Mouse (Mus musculus) liver, embryonic 14.5 days (tissue): ENCODE results near the gene Lmbrd2. TPM values are rescaled to one million over a fixed set of nuclear protein-coding genes. Genes with fewer than 3 reads are reported as not detected.

Experiments
- ATAC-seq: fragments of 200-750 bp; cut with Nextera tagmentation; 2 replicates; pipeline ENCODE4 v1.8.0; 2017; ENCODE audit warnings: moderate number of reproducible peaks, mild to moderate bottlenecking, moderate library complexity; ENCODE audit not compliant: insufficient read depth
- DNase-seq, 3 experiments: peaks; one replicate each; pipeline ENCODE4 v3.0.0-alpha.2; 2012 to 2013; ENCODE audit warnings: low read depth in 3 of 3, low spot score in 3 of 3
- H3K27ac ChIP-seq: fragments of 300-500 bp; sonication (generic); 2 replicates; pipeline ENCODE4 v1.5.1; 2014; ENCODE audit warnings: moderate library complexity, mild to moderate bottlenecking, control low read depth, inconsistent platforms
- H3K27me3 ChIP-seq: fragments of 300-500 bp; sonication (generic); 2 replicates; pipeline ENCODE4 v1.6.1; 2014; ENCODE audit warnings: mild to moderate bottlenecking, low read length, moderate library complexity; ENCODE audit not compliant: control insufficient read depth, insufficient read depth
- H3K36me3 ChIP-seq: fragments of 300-500 bp; sonication (generic); replicated peaks from 2 replicates; pipeline ENCODE4 v1.6.1; 2014; ENCODE audit warnings: low read depth; ENCODE audit not compliant: control insufficient read depth, insufficient read depth
- H3K4me1 ChIP-seq, 2 experiments: fragments of 200-500 bp in 1 of 2; fragments of 300-500 bp in 1 of 2; sonication (generic) in 1 of 2; replicated peaks; 2 replicates each; pipeline ENCODE4 v1.6.1; 2012 to 2014; ENCODE audit warnings: antibody characterized with exemption in 1 of 2, inconsistent platforms in 1 of 2, low read length in 1 of 2; ENCODE audit not compliant: control insufficient read depth in 2 of 2, insufficient read depth in 2 of 2
- H3K4me2 ChIP-seq: fragments of 300-500 bp; sonication (generic); 2 replicates; pipeline ENCODE4 v1.6.1; 2014; ENCODE audit warnings: low read depth, mild to moderate bottlenecking, control low read depth, moderate library complexity
- H3K4me3 ChIP-seq, 2 experiments: fragments of 200-500 bp in 1 of 2; fragments of 300-500 bp in 1 of 2; sonication (generic) in 1 of 2; 2 replicates each; pipeline ENCODE4 v1.5.1; 2012 to 2014; ENCODE audit warnings: low read depth in 2 of 2, low read length in 2 of 2, mild to moderate bottlenecking in 2 of 2, control low read depth in 1 of 2, inconsistent platforms in 1 of 2, moderate library complexity in 1 of 2; ENCODE audit not compliant: insufficient read depth in 1 of 2
- H3K9ac ChIP-seq: fragments of 300-500 bp; sonication (generic); replicated peaks from 2 replicates; pipeline ENCODE4 v1.6.1; 2014; ENCODE audit warnings: mild to moderate bottlenecking, control low read depth, moderate library complexity
- H3K9me3 ChIP-seq: fragments of 300-500 bp; sonication (generic); 2 replicates; pipeline ENCODE4 v1.6.1; 2016; ENCODE audit warnings: low read length, mixed read lengths; ENCODE audit not compliant: control insufficient read depth
- CTCF ChIP-seq: IDR thresholded peaks from 2 replicates; pipeline ENCODE4 v1.5.1; 2016; ENCODE audit warnings: antibody characterized with exemption, low read depth, control low read depth
- EP300 ChIP-seq: IDR thresholded peaks from 2 replicates; pipeline ENCODE4 v1.6.1; 2016; ENCODE audit warnings: antibody characterized with exemption, low read depth
- WGBS: fragments of 180-500 bp; shearing (Covaris S2); extraction: QIAGEN DNeasy Blood & Tissue Kit; methylation state at CpG from one replicate; pipeline ENCODE4 v1.1.7; 2014; ENCODE audit not compliant: insufficient replicate concordance; 5-methylcytosine and 5-hydroxymethylcytosine counted together
- polyA plus RNA-seq, 2 experiments: library from polyadenylated mRNA; depleted of rRNA in 1 of 2; stranded (reverse) in 1 of 2; unstranded in 1 of 2; fragments of >200 nt; fragmentation: Nextera tagmentation in 1 of 2; extraction: Ambion mirVana in 1 of 2; gene quantifications; 2 replicates each; pipeline versions ENCODE4 v1.2.1 to v1.2.3; 2012 to 2014

Gene Lmbrd2
- polyA plus RNA-seq, 2 experiments, result 2.4 to 3.1 TPM

DNA sequence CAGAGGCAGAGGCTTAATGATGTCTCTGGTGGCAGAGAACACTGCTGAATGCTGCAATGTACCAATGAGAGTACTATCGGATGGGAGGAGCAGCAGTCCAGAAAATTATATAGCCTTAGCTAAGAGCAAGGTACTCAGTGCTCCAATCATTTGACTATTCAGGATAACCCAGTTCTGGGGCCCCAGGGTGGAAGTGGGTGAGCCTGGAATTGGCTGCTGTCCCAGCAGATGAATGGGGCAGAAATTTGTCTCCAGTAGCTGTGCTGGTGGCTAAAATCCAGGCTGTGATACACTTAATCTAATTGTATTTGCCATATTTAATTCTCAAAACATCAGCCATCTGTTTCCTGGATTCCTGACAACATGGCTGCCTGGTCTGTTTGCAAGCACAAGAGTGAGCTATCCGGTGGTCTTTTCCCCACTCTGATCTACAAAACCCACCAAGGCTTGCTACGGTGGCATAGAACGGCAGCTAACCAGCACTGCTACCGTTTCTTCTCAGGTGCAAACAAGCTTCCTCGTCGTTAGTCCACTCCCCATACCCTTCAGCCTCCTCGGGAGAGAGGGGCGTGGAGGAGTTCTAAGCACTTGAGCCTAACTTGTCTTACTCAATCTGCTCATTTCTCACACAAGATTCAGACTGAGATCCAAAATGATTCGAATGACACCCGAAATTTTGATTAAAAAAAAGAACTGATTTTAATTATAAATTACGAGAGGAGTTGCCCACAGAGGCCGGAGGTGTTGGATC, 7.5 kb upstream of the Lmbrd2 start:
- no peak overlapping the region for H3K4me2 ChIP-seq
- peaks cover 0 to 14% of the 10 kb centered on the region in 2 experiments; a peak in 2 of 4 replicates for H3K4me1 ChIP-seq
- DNase-seq (no peak), ATAC-seq (no peak)
- H3K27ac ChIP-seq, result no peak overlapping the region
- H3K9me3 ChIP-seq, result no peaks in the 10 kb centered on the region
- peaks cover 37% of the 10 kb centered on the region for H3K36me3 ChIP-seq
- no peak overlapping the region for H3K9ac ChIP-seq
- H3K27me3 ChIP-seq, result no peaks in the 10 kb centered on the region
- TF ChIP-seq CTCF, result no peak
- TF ChIP-seq EP300, result no peak
- WGBS, result 82% methylated on average over 13 of the region's 13 CpGs
- H3K4me3 ChIP-seq, result no peak overlapping the region

DNA sequence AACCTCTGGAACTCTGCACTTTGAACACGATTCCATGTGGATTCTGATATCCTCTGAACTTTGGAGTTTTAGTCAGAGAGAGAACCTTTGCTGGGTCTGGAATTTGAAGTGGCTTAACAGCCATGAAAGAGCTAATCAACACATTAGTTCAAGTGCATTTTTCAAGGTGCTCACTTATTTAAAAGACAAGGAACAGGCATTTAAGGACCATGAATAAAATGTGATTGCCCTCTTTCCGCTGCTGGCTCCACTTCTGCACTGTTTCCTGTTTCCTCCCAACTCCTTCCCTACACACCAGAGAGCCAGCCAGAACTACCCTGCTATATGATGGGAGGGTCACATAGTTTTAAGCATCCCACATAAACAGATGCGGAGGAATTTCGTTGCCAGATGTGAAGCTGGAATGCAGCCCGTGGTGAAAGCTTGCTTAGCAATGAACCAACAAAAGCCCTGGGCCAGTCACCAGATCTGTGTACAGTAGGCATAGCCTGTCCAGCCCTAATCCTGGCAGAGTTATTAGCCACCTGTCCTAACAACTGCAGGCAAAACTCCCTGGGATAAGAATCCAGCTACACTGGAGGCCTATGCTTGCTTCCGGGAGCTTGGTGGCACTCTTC, 5.4 kb upstream of the Lmbrd2 start:
- Histone ChIP-seq H3K36me3 (peaks cover 34% of the 10 kb centered on the region), H3K4me2 (no peak overlapping the region), H3K9me3 (no peaks in the 10 kb centered on the region), H3K9ac (no peak overlapping the region), H3K27me3 (no peaks in the 10 kb centered on the region), H3K27ac (no peak overlapping the region), H3K4me3 (no peak overlapping the region), H3K4me1 (peaks cover 6 to 23% of the 10 kb centered on the region in 2 experiments; a peak in 3 of 4 replicates)
- no peak for DNase-seq
- 74% methylated on average over 6 of the region's 6 CpGs for WGBS
- TF ChIP-seq EP300 (no peak), CTCF (no peak)
- no peak for ATAC-seq

DNA sequence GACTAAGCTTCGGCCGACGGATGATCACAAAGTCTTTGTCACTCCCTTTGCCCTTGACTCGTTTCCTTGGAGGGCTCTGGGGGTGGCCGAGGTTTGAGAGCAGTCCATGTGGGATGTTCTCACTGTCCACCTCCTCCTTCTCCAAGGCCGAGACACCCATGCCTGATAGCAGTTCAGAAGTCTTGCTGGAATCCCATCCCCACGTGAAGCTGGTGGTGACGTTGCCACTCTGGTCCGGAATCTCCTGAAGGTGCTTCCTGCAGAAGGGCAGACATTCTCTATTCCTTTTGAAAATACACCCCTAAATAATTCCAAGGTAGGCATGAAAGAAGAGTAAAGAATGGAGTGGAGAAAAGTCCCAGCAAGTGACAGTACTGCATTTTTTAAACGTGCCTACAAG, 903 bp upstream of the Lmbrd2 start:
- DNase-seq (no peak), ATAC-seq (no peak)
- peaks cover 21% of the 10 kb centered on the region for H3K36me3 ChIP-seq
- H3K4me3 ChIP-seq, result peak overlapping the region; percentile 74 to 99
- peak overlapping the region; percentile 80 for H3K9ac ChIP-seq
- H3K27me3 ChIP-seq, result no peaks in the 10 kb centered on the region
- no peak overlapping the region for H3K27ac ChIP-seq
- no peaks in the 10 kb centered on the region for H3K9me3 ChIP-seq
- H3K4me1 ChIP-seq, result peaks cover 10 to 26% of the 10 kb centered on the region in 2 experiments
- 21% methylated on average over 10 of the region's 10 CpGs for WGBS
- H3K4me2 ChIP-seq, result peak overlapping the region; percentile 94
- no peak for TF ChIP-seq EP300
- TF ChIP-seq CTCF, result no peak

DNA sequence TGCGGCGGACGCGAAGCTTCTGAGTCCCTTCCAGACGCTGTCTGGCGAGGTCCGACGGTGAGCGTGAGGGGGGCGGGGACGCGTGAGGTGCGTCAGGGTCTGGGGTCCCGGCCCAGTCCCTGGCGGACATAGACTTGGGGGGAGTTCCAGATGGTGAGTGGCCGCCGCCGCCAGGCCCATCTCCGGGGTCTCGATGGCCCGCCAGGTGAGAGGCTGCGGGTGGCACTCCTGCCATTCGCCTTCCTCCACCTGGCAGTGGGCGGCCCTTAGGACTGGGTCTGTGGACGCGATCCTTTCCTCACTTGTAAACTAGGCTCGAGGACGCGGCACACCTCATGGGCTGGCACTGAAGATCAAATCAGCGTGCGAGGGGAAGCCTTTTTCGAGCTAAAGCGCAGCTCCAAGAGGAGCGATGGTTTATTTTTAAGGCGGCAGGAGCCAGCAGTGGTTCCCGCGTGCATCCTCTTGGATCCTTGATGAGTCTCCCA, 378 bp downstream of the Lmbrd2 start:
- Histone ChIP-seq H3K4me2 (peak overlapping the region; percentile 89), H3K4me1 (peaks cover 10 to 19% of the 10 kb centered on the region in 2 experiments), H3K9me3 (no peaks in the 10 kb centered on the region), H3K27ac (peak overlapping the region; percentile 47), H3K36me3 (peaks cover 21% of the 10 kb centered on the region), H3K9ac (peak overlapping the region; percentile 90), H3K27me3 (no peaks in the 10 kb centered on the region), H3K4me3 (peak overlapping the region; percentile 80 to 99)
- under 1% methylated on average over 34 of the region's 37 CpGs for WGBS
- peak in 2 of 3 experiments; percentile 34 to 44 for DNase-seq
- no peak for TF ChIP-seq EP300
- TF ChIP-seq CTCF, result no peak
- ATAC-seq, result peak; percentile 74

DNA sequence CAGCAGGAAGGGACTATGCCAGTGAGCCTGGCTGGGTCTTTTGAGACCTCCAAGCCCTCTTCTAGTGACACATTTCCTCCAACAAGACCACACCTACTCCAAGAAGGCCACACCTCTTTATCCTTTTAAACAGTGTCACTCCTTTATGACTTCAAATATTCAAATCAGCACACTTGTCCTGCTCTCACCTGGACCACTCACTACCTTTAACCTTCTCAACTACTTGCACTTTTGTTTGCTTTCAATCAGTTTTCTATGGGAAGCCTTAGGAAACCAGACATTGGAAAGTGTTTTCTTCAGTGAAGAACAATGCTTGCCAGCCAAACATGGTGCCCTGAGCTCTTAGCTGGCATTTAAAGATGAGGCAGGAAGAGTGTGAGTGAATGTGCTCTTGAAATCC, 15.0 kb downstream of the Lmbrd2 start, which contains the start of gene Skp2:
TSS of gene Skp2 (minus strand) at position 101 of the 400 bp plus-strand sequence.
- Histone ChIP-seq H3K36me3 (no peaks in the 10 kb centered on the region; the same call in 1 of the 2 replicates), H3K4me3 (no peak within 1 kb of the TSS), H3K27me3 (no peaks in the 10 kb centered on the region), H3K9ac (no peak within 1 kb of the TSS), H3K4me2 (no peak within 1 kb of the TSS), H3K27ac (no peak within 1 kb of the TSS), H3K9me3 (no peaks in the 10 kb centered on the region), H3K4me1 (no peaks in the 10 kb centered on the region)
- no peak for DNase-seq
- no peak for ATAC-seq
- TF ChIP-seq EP300 (no peak), CTCF (no peak)
